Mouse (Mus musculus): Measurements from ENCODE around the gene Mpzl1. TPM values are rescaled to one million over a fixed set of nuclear protein-coding genes. Genes with fewer than 3 reads are reported as not detected.

The Mpzl1 gene
- polyA plus RNA-seq, 1 experiment from 2014 or later, result 150 TPM

DNA sequence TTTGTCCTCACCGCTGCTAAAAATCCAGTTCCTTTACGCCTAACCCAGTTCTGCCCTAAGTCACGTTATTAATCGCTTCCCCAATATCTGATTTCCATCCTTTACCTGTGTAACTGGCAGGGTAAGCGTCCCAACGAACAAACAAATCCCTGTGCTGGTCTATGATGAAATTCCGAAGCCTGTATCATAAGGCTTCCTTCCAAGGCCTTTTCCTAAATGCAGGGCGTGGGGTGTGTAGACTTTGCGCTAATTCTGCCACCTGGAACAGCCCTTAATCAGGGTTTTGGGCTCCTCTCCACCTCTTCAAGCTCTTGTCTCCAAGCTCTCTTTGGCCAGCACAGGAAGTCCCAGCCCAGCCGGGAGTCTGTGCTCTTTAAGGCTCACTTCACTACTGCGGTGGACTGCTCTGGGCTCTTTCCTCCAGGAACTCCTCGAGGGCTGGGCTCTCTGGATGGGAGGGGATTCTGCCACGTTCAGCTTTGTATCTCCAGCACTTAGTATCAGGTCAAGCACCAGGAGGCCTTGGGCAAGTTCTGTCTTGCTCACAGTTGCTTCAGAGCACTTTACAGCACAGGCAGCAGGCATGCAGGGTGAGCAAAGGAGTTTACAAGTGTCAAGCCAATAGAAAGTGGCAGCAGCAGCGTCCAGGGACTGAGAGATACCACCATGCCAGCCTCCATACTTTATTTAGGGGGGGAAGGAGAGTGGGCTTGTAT is 48.8 kb downstream of the Mpzl1 start:
- no peaks in the 10 kb centered on the region for H3K27me3 ChIP-seq (ENCODE audit: control insufficient read depth, insufficient read depth, low read length)
- no peak overlapping the region for H3K9ac ChIP-seq (ENCODE audit: low read depth, low read length)
- 65% methylated on average over 14 of the region's 14 CpGs for WGBS
- no peak for DNase-seq (ENCODE audit: low spot score)
- no peak overlapping the region for H3K4me3 ChIP-seq (ENCODE audit: low read depth, low read length)
- no peaks in the 10 kb centered on the region for H3K9me3 ChIP-seq (ENCODE audit: control insufficient read depth, low read length)
- no peak overlapping the region for H3K4me2 ChIP-seq (replicated peaks; ENCODE audit: low read depth, low read length)
- H3K27ac ChIP-seq (ENCODE audit: low read depth, low read length), result no peak overlapping the region
- H3K4me1 ChIP-seq (replicated peaks; ENCODE audit: control insufficient read depth, insufficient read depth, low read length), result no peaks in the 10 kb centered on the region
- ATAC-seq (ENCODE audit: low FRiP score), result no peak
- no peaks in the 10 kb centered on the region for H3K36me3 ChIP-seq (ENCODE audit: control insufficient read depth, insufficient read depth, low read length)

GRCm38 (mm10) chr1:165583529-165584184 is 50.7 kb downstream of the Mpzl1 start:
- Histone ChIP-seq H3K36me3 (ENCODE audit: control insufficient read depth, insufficient read depth, low read length) (no peaks in the 10 kb centered on the region), H3K27ac (ENCODE audit: low read depth, low read length) (no peak overlapping the region), H3K4me1 (replicated peaks; ENCODE audit: control insufficient read depth, insufficient read depth, low read length) (no peaks in the 10 kb centered on the region), H3K9ac (ENCODE audit: low read depth, low read length) (no peak overlapping the region), H3K9me3 (ENCODE audit: control insufficient read depth, low read length) (no peaks in the 10 kb centered on the region), H3K4me2 (replicated peaks; ENCODE audit: low read depth, low read length) (no peak overlapping the region), H3K27me3 (ENCODE audit: control insufficient read depth, insufficient read depth, low read length) (no peaks in the 10 kb centered on the region), H3K4me3 (ENCODE audit: low read depth, low read length) (no peak overlapping the region)
- ATAC-seq (ENCODE audit: low FRiP score) (peak; percentile 86), DNase-seq (ENCODE audit: low spot score) (peak; percentile 92)
- WGBS, result 31% methylated on average over 12 of the region's 12 CpGs

GRCm38 (mm10) chr1:165581255-165581654 is 53.1 kb downstream of the Mpzl1 start:
- Histone ChIP-seq H3K36me3 (ENCODE audit: control insufficient read depth, insufficient read depth, low read length) (no peaks in the 10 kb centered on the region), H3K4me2 (replicated peaks; ENCODE audit: low read depth, low read length) (no peak overlapping the region), H3K27me3 (ENCODE audit: control insufficient read depth, insufficient read depth, low read length) (no peaks in the 10 kb centered on the region), H3K9ac (ENCODE audit: low read depth, low read length) (no peak overlapping the region), H3K4me3 (ENCODE audit: low read depth, low read length) (no peak overlapping the region), H3K4me1 (replicated peaks; ENCODE audit: control insufficient read depth, insufficient read depth, low read length) (no peaks in the 10 kb centered on the region), H3K27ac (ENCODE audit: low read depth, low read length) (no peak overlapping the region), H3K9me3 (ENCODE audit: control insufficient read depth, low read length) (no peaks in the 10 kb centered on the region)
- ATAC-seq (ENCODE audit: low FRiP score) (no peak), DNase-seq (ENCODE audit: low spot score) (no peak)
- 94% methylated on average over 3 of the region's 3 CpGs for WGBS

- no peaks in the 10 kb centered on the region for H3K4me1 ChIP-seq (replicated peaks; ENCODE audit: control insufficient read depth, insufficient read depth, low read length)
- no peaks in the 10 kb centered on the region for H3K27me3 ChIP-seq (ENCODE audit: control insufficient read depth, insufficient read depth, low read length)
- H3K4me3 ChIP-seq (ENCODE audit: low read depth, low read length), result no peak overlapping the region
- H3K4me2 ChIP-seq (replicated peaks; ENCODE audit: low read depth, low read length), result no peak overlapping the region
- DNase-seq (ENCODE audit: low spot score) (peak; percentile 30), ATAC-seq (ENCODE audit: low FRiP score) (no peak)
- WGBS, result 52% methylated on average over 5 of the region's 5 CpGs
- no peak overlapping the region for H3K9ac ChIP-seq (ENCODE audit: low read depth, low read length)
- no peaks in the 10 kb centered on the region for H3K36me3 ChIP-seq (ENCODE audit: control insufficient read depth, insufficient read depth, low read length)
- no peak overlapping the region for H3K27ac ChIP-seq (ENCODE audit: low read depth, low read length)
- H3K9me3 ChIP-seq (ENCODE audit: control insufficient read depth, low read length), result no peaks in the 10 kb centered on the region
Observed at GRCm38 (mm10) chr1:165579332-165579731, 55.0 kb downstream of the Mpzl1 start.

- ATAC-seq (ENCODE audit: low FRiP score) (no peak), DNase-seq (ENCODE audit: low spot score) (no peak)
- H3K27ac ChIP-seq (ENCODE audit: low read depth, low read length), result no peak overlapping the region
- H3K4me2 ChIP-seq (replicated peaks; ENCODE audit: low read depth, low read length), result no peak overlapping the region
- no peak overlapping the region for H3K4me3 ChIP-seq (ENCODE audit: low read depth, low read length)
- H3K4me1 ChIP-seq (replicated peaks; ENCODE audit: control insufficient read depth, insufficient read depth, low read length), result no peaks in the 10 kb centered on the region
- H3K27me3 ChIP-seq (ENCODE audit: control insufficient read depth, insufficient read depth, low read length), result no peaks in the 10 kb centered on the region
- no peak overlapping the region for H3K9ac ChIP-seq (ENCODE audit: low read depth, low read length)
- no peaks in the 10 kb centered on the region for H3K36me3 ChIP-seq (ENCODE audit: control insufficient read depth, insufficient read depth, low read length)
- WGBS, result 81% methylated on average over 9 of the region's 9 CpGs
- no peaks in the 10 kb centered on the region for H3K9me3 ChIP-seq (ENCODE audit: control insufficient read depth, low read length)
Observed at GRCm38 (mm10) chr1:165576459-165577112, 57.8 kb downstream of the Mpzl1 start.

DNA sequence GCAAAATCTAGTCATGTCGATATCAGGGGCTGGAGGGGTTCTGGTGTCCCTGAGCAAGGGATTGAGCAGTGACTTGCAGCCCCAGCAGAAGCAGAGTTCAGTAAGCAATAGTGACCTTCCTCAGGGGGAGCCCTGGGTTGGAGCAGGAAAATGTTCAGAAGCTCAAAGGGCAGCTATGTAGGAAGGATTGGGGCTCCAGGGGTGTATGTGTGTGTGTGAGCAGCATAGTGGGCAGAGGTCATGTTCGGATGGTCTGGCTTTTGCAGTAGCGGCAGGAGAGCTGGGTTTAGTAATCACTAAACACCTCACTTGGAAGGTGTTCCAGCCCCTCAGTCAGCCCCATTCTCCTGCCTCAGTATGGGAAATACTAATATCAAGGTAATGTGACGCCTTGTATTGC is 58.3 kb downstream of the Mpzl1 start:
- Histone ChIP-seq H3K4me3 (ENCODE audit: low read depth, low read length) (no peak overlapping the region), H3K9ac (ENCODE audit: low read depth, low read length) (no peak overlapping the region), H3K4me2 (replicated peaks; ENCODE audit: low read depth, low read length) (no peak overlapping the region), H3K36me3 (ENCODE audit: control insufficient read depth, insufficient read depth, low read length) (no peaks in the 10 kb centered on the region), H3K27ac (ENCODE audit: low read depth, low read length) (no peak overlapping the region), H3K4me1 (replicated peaks; ENCODE audit: control insufficient read depth, insufficient read depth, low read length) (no peaks in the 10 kb centered on the region), H3K9me3 (ENCODE audit: control insufficient read depth, low read length) (no peaks in the 10 kb centered on the region), H3K27me3 (ENCODE audit: control insufficient read depth, insufficient read depth, low read length) (no peaks in the 10 kb centered on the region)
- no peak for DNase-seq (ENCODE audit: low spot score)
- WGBS, result 81% methylated on average over 4 of the region's 4 CpGs
- ATAC-seq (ENCODE audit: low FRiP score), result no peak

- H3K9ac ChIP-seq (ENCODE audit: low read depth, low read length), result no peak overlapping the region
- H3K9me3 ChIP-seq (ENCODE audit: control insufficient read depth, low read length), result no peaks in the 10 kb centered on the region
- no peak for ATAC-seq (ENCODE audit: low FRiP score)
- H3K4me3 ChIP-seq (ENCODE audit: low read depth, low read length), result no peak overlapping the region
- no peaks in the 10 kb centered on the region for H3K4me1 ChIP-seq (replicated peaks; ENCODE audit: control insufficient read depth, insufficient read depth, low read length)
- H3K27me3 ChIP-seq (ENCODE audit: control insufficient read depth, insufficient read depth, low read length), result no peaks in the 10 kb centered on the region
- no peaks in the 10 kb centered on the region for H3K36me3 ChIP-seq (ENCODE audit: control insufficient read depth, insufficient read depth, low read length)
- 76% methylated on average over 7 of the region's 7 CpGs for WGBS
- H3K4me2 ChIP-seq (replicated peaks; ENCODE audit: low read depth, low read length), result no peak overlapping the region
- no peak for DNase-seq (ENCODE audit: low spot score)
- H3K27ac ChIP-seq (ENCODE audit: low read depth, low read length), result no peak overlapping the region
Observed at GRCm38 (mm10) chr1:165567466-165567865, 66.9 kb downstream of the Mpzl1 start.

GRCm38 (mm10) chr1:165565283-165565682 is 69.1 kb downstream of the Mpzl1 start:
- no peak overlapping the region for H3K9ac ChIP-seq (ENCODE audit: low read depth, low read length)
- ATAC-seq (ENCODE audit: low FRiP score) (no peak), DNase-seq (ENCODE audit: low spot score) (no peak)
- H3K4me2 ChIP-seq (replicated peaks; ENCODE audit: low read depth, low read length), result no peak overlapping the region
- no peak overlapping the region for H3K27ac ChIP-seq (ENCODE audit: low read depth, low read length)
- no peaks in the 10 kb centered on the region for H3K36me3 ChIP-seq (ENCODE audit: control insufficient read depth, insufficient read depth, low read length)
- no peaks in the 10 kb centered on the region for H3K9me3 ChIP-seq (ENCODE audit: control insufficient read depth, low read length)
- 91% methylated on average over 4 of the region's 4 CpGs for WGBS
- no peak overlapping the region for H3K4me3 ChIP-seq (ENCODE audit: low read depth, low read length)
- no peaks in the 10 kb centered on the region for H3K4me1 ChIP-seq (replicated peaks; ENCODE audit: control insufficient read depth, insufficient read depth, low read length)
- no peaks in the 10 kb centered on the region for H3K27me3 ChIP-seq (ENCODE audit: control insufficient read depth, insufficient read depth, low read length)

GRCm38 (mm10) chr1:165559073-165559472 is 75.3 kb downstream of the Mpzl1 start:
- H3K27me3 ChIP-seq (ENCODE audit: control insufficient read depth, insufficient read depth, low read length), result no peaks in the 10 kb centered on the region
- H3K27ac ChIP-seq (ENCODE audit: low read depth, low read length), result no peak overlapping the region
- H3K4me3 ChIP-seq (ENCODE audit: low read depth, low read length), result no peak overlapping the region
- 92% methylated on average over 9 of the region's 9 CpGs for WGBS
- ATAC-seq (ENCODE audit: low FRiP score) (no peak), DNase-seq (ENCODE audit: low spot score) (no peak)
- H3K9me3 ChIP-seq (ENCODE audit: control insufficient read depth, low read length), result no peaks in the 10 kb centered on the region
- H3K4me1 ChIP-seq (replicated peaks; ENCODE audit: control insufficient read depth, insufficient read depth, low read length), result no peaks in the 10 kb centered on the region
- H3K4me2 ChIP-seq (replicated peaks; ENCODE audit: low read depth, low read length), result no peak overlapping the region
- H3K36me3 ChIP-seq (ENCODE audit: control insufficient read depth, insufficient read depth, low read length), result no peaks in the 10 kb centered on the region
- H3K9ac ChIP-seq (ENCODE audit: low read depth, low read length), result no peak overlapping the region
